In the genomic region with DNA sequence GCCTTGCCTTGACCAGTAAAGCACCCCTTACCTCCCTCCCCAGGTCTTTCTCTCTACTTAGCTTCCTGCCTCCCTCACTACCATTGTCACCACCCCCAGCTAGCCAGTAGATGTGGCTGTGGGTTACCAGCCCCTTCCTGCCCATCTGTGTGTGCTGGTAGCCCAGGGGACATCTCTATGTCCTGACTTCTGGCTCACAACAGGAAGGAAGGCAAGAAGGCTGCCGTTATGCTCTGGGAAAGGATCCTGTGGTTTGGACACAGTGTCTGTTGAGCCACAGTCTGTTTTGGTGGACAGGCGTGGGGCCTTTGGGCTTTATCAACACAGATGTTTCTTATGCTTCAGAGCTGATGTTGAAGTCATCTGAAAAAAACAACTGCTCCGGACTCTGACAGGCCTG, we compare ENCODE assay signal across 27 mouse cellular contexts. TPM values are rescaled to one million over a fixed set of nuclear protein-coding genes. Genes with fewer than 3 reads are reported as not detected.
DNase-seq lines count a peak whose midpoint lies in the region; ATAC-seq and TF ChIP-seq lines count a peak whose summit lies in the region.
"Had no signal": no experiment of that assay in that cellular context is flagged by ENCODE, and none has a peak within 500 bp of the region (broad histone marks: within the 10 kb centered on the region; RNA-seq: fewer than 3 reads in every experiment).

No protein-coding gene starts in this region.

- H3K9ac ChIP-seq in forebrain, postnatal 0 days, result no peak overlapping the region
- H3K9ac ChIP-seq: forebrain, embryonic 12.5 days; kidney, embryonic 15.5 days; liver, embryonic 15.5 days; midbrain, embryonic 15.5 days had no signal

- peak; percentile 20 to 36 for DNase-seq in heart, adult 18-20 months
- DNase-seq in heart, postnatal 36 days, result no peak
- DNase-seq in 416B (ENCODE audit: low read depth), result peak; percentile 99
- no peak for DNase-seq in limb, embryonic 10.5 days (ENCODE audit: low spot score)
- no peak for DNase-seq in cerebellum, adult 9-10 months
- DNase-seq in forebrain, postnatal 0 days, result no peak
- DNase-seq in B cell, adult 2 months, result no peak
- DNase-seq: adrenal gland, postnatal 36 days; cerebellum, adult 18-20 months; cerebellum, postnatal 36 days; gastrocnemius, postnatal 25 days; kidney, postnatal 4 days; layer of hippocampus, adult 9-11 months; left cerebral cortex, postnatal 4 days; lung, postnatal 10 days had no signal

- 83% methylated on average over 3 of the region's 3 CpGs for WGBS in limb, embryonic 10.5 days
- WGBS in forebrain, postnatal 0 days, result 76% methylated on average over 3 of the region's 3 CpGs

- H3K4me1 ChIP-seq in limb, embryonic 10.5 days, result peaks cover 24% of the 10 kb centered on the region
- 0 out of 2 replicates have a peak, but pooled peaks cover 3% of the 10 kb centered on the region for H3K4me1 ChIP-seq in forebrain, postnatal 0 days (ENCODE audit: insufficient read depth)

- H3K27me3 ChIP-seq in limb, embryonic 10.5 days (ENCODE audit: low read depth, poor library complexity, severe bottlenecking), result no peaks in the 10 kb centered on the region
- H3K27me3 ChIP-seq in forebrain, postnatal 0 days (ENCODE audit: insufficient read depth, low read length), result no peaks in the 10 kb centered on the region
- H3K27me3 ChIP-seq: forebrain, embryonic 12.5 days; kidney, embryonic 15.5 days; liver, embryonic 15.5 days; midbrain, embryonic 15.5 days had no signal

- H3K4me2 ChIP-seq in forebrain, postnatal 0 days (ENCODE audit: low read depth), result no peak overlapping the region
- H3K4me2 ChIP-seq: forebrain, embryonic 12.5 days; kidney, embryonic 15.5 days; liver, embryonic 15.5 days; midbrain, embryonic 15.5 days had no signal

- no peak overlapping the region for H3K4me3 ChIP-seq in limb, embryonic 10.5 days
- no peak overlapping the region for H3K4me3 ChIP-seq in forebrain, postnatal 0 days (ENCODE audit: low read depth, low read length)
- H3K4me3 ChIP-seq: forebrain, embryonic 12.5 days; kidney, embryonic 15.5 days; left cerebral cortex, adult 2 months; liver, embryonic 15.5 days; midbrain, embryonic 15.5 days had no signal

- peak; percentile 55 for ATAC-seq in megakaryocyte, adult 5-6 weeks (ENCODE audit: poor library complexity, severe bottlenecking)
- ATAC-seq in forebrain, postnatal 0 days, result no peak
- ATAC-seq: hindbrain, embryonic 16.5 days; intestine, embryonic 16.5 days; midbrain, embryonic 15.5 days had no signal

- peak overlapping the region; percentile 14; the same call in 1 of the 2 replicates for H3K27ac ChIP-seq in limb, embryonic 10.5 days
- H3K27ac ChIP-seq in forebrain, postnatal 0 days (ENCODE audit: low read depth, low read length), result no peak overlapping the region
- H3K27ac ChIP-seq: forebrain, embryonic 12.5 days; kidney, embryonic 15.5 days; left cerebral cortex, adult 2 months; midbrain, embryonic 15.5 days; stomach, postnatal 0 days had no signal

- no peak for TF ChIP-seq CTCF in forebrain, postnatal 0 days (IDR thresholded peaks at IDR 0.05; ENCODE audit: low read depth)

- no peaks in the 10 kb centered on the region for H3K36me3 ChIP-seq in limb, embryonic 10.5 days
- no peaks in the 10 kb centered on the region for H3K36me3 ChIP-seq in forebrain, postnatal 0 days (ENCODE audit: insufficient read depth)
- H3K36me3 ChIP-seq: forebrain, embryonic 12.5 days; kidney, embryonic 15.5 days; liver, embryonic 15.5 days; midbrain, embryonic 15.5 days had no signal

- intact Hi-C loops in heart, postnatal 36 days (cut with DNase I), result no loop called here

- H3K9me3 ChIP-seq in limb, embryonic 10.5 days (replicated peaks), result no peaks in the 10 kb centered on the region
- no peaks in the 10 kb centered on the region for H3K9me3 ChIP-seq in forebrain, postnatal 0 days (ENCODE audit: low read length)
- H3K9me3 ChIP-seq: forebrain, embryonic 12.5 days; kidney, embryonic 15.5 days; liver, embryonic 15.5 days; midbrain, embryonic 15.5 days had no signal

RNA-seq across cellular contexts. Expression of gene Drc7, which starts 7.9 kb away (rescaled TPM):
- total RNA-seq in heart, adult 18-20 months (2021), result not detected
- not detected for total RNA-seq in heart, postnatal 36 days (2021)
- polyA plus RNA-seq in limb, embryonic 10.5 days (2016; fragmentation: Nextera tagmentation; extraction: Ambion mirVana), result 0.23 TPM in 2 replicates
- 0.38 and 0.52 TPM in 2 replicates for total RNA-seq in megakaryocyte, adult 5-6 weeks (2015)
- 0.18 and 0.33 TPM in 2 replicates for total RNA-seq in megakaryocyte, adult 5-6 weeks (2017)
- 1.9 and 4.4 TPM in 2 replicates for total RNA-seq in forebrain, postnatal 0 days (2014; rRNA removed)
- polyA plus RNA-seq in forebrain, postnatal 0 days (2015; fragmentation: Nextera tagmentation; extraction: Ambion mirVana), result 2.1 and 3.7 TPM in 2 replicates
- total RNA-seq: adrenal gland, postnatal 36 days; CH12.LX; gastrocnemius, postnatal 25 days had no signal
- polyA plus RNA-seq: heart, embryonic 14.5 days; kidney, embryonic 15.5 days had no signal

RNA-seq across cellular contexts. Expression of gene Adgrg3, which starts 29.5 kb away (rescaled TPM):
- 1 to 10 TPM; 1.5 TPM for total RNA-seq in heart, adult 18-20 months (2021)
- total RNA-seq in heart, postnatal 36 days (2021), result 1 to 10 TPM; 1.9 to 2.1 TPM
- polyA plus RNA-seq in limb, embryonic 10.5 days (2016; fragmentation: Nextera tagmentation; extraction: Ambion mirVana), result 3.4 and 4.2 TPM in 2 replicates
- 15.5 and 21.6 TPM in 2 replicates for total RNA-seq in megakaryocyte, adult 5-6 weeks (2015)
- total RNA-seq in megakaryocyte, adult 5-6 weeks (2017), result 28.8 and 38.7 TPM in 2 replicates
- total RNA-seq in forebrain, postnatal 0 days (2014; rRNA removed), result 0.67 and 1.2 TPM in 2 replicates
- polyA plus RNA-seq in forebrain, postnatal 0 days (2015; fragmentation: Nextera tagmentation; extraction: Ambion mirVana), result 0.47 and 0.69 TPM in 2 replicates
- total RNA-seq: CH12.LX, MEL had no signal

RNA-seq across cellular contexts. Expression of gene Katnb1, which starts 34.0 kb away (rescaled TPM):
- 1 to 10 TPM; 4.8 to 5.1 TPM for total RNA-seq in heart, adult 18-20 months (2021)
- total RNA-seq in heart, postnatal 36 days (2021), result 1 to 10 TPM; 7.2 to 7.5 TPM
- polyA plus RNA-seq in limb, embryonic 10.5 days (2016; fragmentation: Nextera tagmentation; extraction: Ambion mirVana), result 29.4 and 33.3 TPM in 2 replicates
- total RNA-seq in megakaryocyte, adult 5-6 weeks (2015), result 3.7 and 6.7 TPM in 2 replicates
- total RNA-seq in megakaryocyte, adult 5-6 weeks (2017), result 15.6 and 21.8 TPM in 2 replicates
- 43.9 and 50.6 TPM in 2 replicates for total RNA-seq in forebrain, postnatal 0 days (2014; rRNA removed)
- polyA plus RNA-seq in forebrain, postnatal 0 days (2015; fragmentation: Nextera tagmentation; extraction: Ambion mirVana), result 44.7 and 49.5 TPM in 2 replicates

Comparison
In these comparisons a context has a peak if more than half of its experiments do, and no peak if none do; other contexts are left out.
1. DNase-seq: peak in heart, adult 18-20 months (2 of 2) and 416B (single experiment); none in heart, postnatal 36 days (0 of 2), limb, embryonic 10.5 days (single experiment), cerebellum, adult 9-10 months (single experiment), forebrain, postnatal 0 days (single experiment) and B cell, adult 2 months (0 of 2).